Mouse (Mus musculus): ENCODE data around the gene Epb41l3.

Gene Epb41l3

DNA sequence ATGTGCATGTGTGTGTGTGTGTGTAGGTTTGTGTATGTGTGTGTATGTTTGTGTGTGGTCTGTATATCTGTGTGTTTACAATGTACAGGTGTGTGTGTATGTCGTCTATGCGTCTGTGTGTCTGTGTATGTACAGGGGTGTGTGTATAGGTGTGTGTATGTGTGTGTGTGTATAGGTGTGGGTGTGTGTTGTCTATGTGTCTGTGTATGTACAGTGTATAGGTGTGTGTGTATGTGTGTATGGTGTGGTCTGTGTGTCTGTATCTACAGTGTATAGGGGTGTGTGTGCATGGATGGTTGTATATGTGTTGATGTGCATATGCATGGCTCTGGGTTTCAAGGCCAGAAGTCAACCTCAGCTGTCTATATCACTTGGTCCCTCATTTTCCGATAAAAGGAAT is 161.7 kb downstream of the Epb41l3 start:
- no peak for DNase-seq (ENCODE audit: low spot score)

DNA sequence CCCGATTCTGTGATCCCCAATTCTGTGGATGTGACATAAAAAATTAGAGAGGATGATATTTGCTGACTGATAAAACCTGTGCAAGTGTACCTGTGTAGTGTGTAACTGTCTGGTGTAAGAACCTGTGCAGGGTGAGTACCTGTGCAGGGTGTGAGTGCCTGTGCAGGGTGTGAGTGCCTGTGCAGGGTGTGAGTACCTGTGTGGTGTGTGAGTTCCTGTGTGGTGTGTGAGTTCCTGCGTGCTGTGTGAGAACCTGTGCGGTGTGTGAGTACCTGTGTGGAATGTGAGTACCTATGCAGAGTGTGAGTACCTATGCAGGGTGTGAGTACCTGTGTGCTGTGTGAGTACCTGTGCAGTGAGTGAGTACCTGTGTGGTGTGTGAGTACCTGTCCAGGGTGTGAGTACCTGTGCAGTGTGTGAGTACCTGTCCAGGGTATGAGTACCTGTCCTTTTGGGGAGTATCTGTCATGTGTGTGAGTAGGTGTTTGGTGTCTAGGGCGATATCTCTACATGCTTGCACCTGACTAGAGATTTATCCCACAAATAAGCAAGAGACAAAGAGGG is 163.4 kb downstream of the Epb41l3 start:
- no peak for DNase-seq (ENCODE audit: low spot score)

DNA sequence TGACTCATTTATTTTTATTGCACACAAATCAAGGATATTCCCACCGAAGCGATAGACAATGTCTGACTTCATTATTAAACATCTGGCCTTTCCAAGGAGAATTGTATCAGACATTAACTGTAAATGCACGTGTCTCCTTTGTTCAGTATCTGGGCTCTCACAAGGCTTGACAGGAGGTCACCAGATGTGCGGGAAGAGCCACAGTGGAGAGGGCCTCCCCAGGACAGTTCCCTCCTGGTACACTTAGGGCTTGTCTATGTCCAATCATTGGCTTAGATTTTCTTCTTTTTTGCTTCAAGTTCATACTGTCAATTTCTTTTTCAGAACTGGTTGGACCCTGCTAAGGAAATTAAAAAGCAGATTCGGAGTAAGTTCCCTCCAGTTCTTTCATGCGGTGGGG is 163.9 kb downstream of the Epb41l3 start:
- no peak for DNase-seq (ENCODE audit: low spot score)

DNA sequence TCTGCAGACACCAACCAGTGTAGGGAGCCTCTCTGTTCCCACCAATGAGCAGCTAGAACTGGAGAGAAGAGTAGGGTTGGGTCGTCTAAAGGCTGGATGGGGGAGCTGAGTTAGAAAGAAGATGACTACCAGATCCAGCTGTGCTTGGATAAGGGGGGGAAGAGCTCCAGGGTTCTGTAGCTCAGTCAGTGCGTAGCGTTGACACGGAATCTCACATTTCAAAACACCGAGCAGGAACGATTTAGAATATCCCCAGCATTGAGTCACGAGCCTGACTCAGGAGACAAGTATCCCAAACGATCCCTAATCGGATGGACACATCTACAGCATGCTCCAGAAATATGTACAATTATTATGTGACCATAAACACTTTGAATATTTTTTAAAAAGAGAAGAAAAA is 180.4 kb downstream of the Epb41l3 start:
- DNase-seq (ENCODE audit: low spot score): no peak

DNA sequence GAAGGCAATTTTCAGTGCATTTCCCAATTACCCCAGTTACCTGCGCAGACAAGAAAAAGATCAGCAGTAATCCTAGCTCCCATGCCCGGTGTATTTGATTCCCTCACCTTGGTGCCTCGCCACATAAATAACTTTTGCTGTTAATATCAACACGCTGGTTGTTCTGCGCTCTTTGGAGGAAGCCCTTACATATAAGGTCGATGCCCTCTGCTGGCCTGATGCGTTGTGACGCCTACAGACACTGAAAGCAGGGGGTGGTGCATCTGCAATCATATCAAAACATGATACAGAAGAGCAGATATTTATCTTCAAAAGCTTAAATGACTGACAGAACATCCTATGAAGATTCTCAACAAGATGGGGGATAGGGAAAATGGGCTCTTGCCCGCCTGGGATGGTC is 181.0 kb downstream of the Epb41l3 start:
- no peak for DNase-seq (ENCODE audit: low spot score)

DNA sequence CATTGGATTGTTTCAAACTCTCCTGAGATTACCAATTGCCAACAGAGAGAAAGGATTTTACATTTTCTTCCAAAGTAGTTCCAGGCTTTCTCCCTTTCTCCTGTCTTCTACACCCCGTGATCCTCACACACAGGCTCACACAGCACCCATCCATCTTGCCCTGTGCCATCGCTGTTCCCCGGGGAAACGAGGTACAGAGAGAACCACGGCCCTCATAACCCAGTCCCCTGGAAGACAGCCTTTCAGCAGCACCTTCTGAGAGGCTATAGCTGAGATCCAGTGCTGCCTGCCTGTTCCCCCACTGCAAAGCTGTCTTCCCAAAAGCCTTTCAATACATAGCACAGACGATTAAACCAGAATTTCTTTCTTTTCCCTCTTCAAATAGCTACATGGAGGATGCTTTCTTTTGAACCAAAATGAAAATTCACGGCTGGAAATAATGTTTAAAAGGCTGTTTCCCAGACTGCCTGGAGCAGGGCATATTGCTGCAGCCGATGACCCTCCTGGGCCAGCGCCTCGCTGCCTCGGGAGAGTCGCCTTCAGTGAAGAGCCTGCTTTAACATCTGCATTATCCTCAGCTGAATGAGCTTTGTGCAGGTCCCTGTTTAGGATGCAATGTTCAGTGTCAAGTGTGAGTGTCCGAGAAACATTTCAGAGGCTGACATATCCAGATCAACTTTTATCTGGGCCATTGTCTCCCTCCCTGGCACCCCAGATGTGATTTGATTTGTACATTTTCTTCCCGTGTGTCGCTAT is 188.5 kb downstream of the Epb41l3 start:
- no peak for DNase-seq (ENCODE audit: low spot score)

DNA sequence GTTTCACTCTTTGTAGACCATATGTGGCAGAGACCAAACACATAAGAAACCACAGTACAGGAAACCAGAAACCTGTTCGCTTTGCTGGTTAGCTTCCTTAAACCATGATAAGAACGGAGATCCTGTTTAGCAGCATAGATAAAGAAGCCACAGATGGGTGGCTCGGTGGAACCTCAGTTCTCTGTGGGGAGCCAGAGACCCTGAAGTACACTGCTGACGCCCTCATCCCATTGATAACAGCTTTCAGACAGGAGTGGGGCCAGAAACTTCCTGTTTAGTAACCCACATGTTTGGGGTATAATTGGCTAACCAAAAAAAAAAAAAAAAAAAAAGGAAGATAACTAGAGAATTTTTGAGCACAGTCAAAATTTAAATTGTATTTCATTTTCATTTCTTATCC is 189.7 kb downstream of the Epb41l3 start:
- DNase-seq (ENCODE audit: low spot score): no peak

DNA sequence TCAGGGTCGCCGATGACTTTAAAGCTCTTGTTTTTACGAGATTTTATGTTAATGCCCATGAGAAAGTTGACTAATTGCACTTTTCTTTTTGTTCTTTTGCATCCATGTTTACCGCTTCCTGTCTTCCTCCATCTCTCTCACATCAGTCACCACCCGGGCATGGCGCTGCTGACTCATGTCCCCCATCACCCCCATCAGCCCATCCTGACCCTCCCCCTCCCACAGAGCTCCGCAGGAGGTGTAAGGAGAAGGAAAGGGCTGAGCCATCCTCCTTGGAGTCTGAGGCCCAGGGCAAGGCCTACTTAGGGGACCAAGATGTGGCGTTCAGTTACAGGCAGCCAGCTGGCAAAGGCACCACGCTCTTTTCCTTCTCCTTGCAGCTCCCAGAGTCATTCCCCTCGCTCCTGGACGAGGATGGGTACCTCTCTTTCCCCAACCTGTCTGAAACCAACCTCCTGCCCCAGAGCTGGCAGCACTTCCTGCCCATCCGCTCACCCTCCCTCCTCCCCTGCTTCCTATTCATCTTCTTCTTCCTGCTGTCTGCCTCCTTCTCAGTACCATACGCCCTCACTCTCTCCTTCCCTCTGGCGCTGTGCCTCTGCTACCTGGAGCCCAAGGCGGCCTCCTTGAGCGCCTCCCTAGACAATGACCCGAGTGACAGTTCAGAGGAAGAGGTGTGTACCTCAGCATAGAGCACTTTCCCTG is 190.4 kb downstream of the Epb41l3 start:
- no peak for DNase-seq (ENCODE audit: low spot score)

DNA sequence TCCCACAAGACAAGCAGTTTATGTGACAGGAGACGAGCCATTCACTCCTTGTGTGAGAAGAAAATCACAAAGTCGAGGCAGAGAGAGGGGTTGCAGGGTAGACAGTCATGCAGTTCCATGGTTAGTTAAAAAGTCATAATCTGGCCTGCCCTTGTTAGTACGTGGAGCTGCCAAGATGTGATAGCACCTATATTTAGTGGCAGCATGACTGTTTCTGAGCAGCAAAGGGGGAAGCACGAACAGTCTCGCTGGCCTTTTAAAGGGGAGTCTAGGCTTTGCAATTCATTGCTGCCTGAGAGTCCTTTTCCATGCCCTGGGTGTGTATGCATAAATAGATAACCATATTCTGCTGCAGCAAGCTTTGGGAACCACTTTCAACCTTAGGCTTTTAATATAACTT is 191.5 kb downstream of the Epb41l3 start:
- no peak for DNase-seq (ENCODE audit: low spot score)

DNA sequence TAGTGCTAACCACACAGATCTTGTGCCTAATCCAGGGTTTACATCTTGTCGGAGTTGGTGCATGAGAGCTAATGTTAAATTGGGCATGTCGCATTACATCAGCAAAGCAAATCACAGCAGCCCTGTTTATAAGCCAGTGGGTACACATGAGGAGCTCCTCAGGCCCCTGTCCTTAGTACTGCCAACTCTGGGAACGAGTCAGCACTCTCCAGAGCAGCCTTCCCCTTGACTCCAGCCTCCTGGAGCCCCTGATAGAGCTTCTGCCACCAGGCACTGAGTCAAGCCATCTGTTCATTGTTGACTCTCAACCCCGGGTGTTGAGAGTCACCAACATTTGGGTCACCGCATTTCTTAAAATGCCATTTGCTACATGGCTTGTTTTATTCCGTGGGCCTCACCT is 192.0 kb downstream of the Epb41l3 start:
- no peak for DNase-seq (ENCODE audit: low spot score)

DNA sequence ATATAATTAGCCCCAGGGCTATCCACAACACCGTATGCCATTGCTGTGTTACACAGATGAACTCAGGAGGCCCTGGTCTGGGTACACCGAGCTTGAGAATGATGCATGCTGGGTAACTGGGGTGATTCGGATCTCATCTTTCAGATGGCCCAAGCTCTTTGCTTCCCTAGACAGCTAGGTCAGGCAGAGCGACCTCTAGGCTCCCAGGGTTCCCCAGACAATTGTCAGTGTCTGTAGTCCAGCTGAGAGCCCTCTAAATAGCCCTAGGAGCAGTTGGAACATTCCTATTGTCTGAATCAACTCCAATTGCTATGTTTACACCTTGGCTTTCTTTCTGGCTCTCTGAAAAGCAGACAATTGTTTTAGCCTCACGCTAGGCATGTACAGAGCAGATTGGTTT is 201.9 kb downstream of the Epb41l3 start:
- DNase-seq (ENCODE audit: low spot score): no peak

DNA sequence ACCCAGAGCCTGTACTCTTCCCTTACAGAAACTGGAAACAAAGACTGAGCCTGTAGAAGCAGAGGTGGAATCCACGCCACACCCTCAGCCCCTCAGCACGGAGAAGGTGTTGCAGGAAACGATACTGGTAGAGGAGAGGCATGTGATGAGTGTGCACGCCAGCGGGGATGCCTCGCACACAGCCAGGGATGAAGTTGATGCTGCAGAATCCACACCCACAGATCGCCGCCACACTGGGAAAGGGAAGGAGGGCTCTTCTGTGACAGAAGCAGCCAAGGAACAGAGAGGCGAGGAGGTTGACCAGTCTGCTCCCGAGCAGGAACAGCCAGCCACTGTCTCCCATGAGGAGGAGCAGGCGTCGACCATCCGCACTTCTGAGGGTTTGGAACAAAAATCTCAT is 209.0 kb downstream of the Epb41l3 start:
- DNase-seq (ENCODE audit: low spot score): no peak

DNA sequence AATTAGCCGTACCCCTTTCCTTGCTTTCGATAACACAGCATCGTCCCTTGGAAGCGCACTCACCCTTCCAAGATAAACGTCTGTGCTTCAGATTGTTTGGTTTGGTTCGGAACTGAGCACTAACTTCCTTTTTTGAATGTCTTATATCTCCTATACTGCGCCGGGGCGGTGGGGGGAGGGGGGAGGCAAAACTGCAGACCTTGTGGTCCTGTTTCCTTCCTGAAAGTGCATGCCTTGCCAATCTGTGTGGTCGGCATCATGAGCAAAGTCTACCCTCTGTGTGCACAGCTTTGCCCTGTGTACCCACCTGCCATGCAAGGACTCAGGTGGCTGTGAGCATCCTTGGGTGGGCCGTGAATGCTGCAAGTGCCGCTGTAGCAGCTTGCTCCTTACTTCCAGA is 212.6 kb downstream of the Epb41l3 start:
- no peak for DNase-seq (ENCODE audit: low spot score)

DNA sequence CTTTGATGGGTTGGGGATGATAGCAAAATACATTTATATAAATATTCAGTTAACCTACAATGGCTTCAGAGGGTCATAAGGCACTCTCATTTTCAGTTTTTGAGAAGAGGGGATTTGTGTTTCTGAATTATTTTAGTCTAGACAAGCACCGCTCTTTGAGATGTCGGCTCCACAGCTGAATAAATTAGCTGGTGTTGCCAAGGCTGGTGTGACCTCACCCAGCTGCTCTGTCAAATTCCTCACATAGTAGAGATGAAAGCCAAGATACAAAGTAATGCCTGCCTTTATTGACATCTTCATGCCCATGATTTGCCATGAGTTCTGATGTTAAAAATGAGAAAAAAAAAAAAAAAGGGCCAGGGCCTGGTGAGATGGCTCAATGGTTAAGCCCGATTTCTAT is 214.8 kb downstream of the Epb41l3 start:
- DNase-seq (ENCODE audit: low spot score): no peak

DNA sequence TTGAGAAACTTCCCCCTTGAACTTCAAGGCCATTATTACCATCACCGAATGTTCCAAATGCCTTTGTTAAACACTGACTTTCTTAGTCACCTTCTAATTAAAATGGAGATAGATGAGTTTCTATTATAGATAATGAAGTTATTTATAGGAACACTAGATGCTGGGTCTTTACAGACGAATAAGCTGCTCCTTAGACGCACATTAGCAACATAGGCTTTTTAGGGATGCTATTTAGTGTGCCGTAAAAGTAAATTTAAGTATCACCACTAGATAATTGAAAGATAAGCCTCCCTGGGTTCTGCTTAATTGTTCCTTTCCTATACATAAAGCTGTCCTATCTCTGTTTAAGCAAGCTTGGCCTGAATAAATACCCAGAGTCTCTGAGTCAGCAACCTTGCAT is 226.1 kb downstream of the Epb41l3 start:
- DNase-seq (ENCODE audit: low spot score): no peak

DNA sequence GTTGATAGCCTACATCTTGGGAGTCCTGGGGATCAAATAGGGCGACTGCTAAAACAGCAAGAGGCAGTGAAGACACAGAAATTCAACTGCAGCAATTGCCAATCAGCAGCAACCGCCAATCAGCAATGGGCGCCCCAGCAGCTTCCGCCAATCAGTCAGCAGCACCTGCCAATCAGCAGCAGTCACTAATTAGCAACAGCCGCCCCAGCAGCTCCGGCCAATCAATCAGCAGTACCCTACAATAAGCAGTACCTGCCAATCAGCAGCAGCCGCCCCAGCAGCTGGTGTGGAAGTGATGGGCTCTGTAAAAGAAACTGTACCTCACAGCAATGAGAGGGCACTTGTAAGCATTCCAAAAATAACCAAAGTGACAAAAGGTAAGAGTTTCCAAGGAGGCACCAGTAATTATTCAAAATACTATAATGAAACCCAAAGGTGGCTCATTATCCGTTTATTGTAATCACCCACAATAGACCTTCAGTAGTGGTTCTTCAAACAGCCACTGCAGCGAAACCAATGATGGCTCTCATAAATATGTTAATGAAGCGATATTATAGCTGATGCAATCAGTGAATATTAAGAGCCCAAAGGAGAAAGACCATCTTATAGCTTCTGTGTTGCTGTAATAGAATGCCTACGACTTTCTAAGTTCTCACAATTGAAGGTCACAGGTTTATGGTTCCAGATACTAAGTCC is 228.2 kb downstream of the Epb41l3 start:
- DNase-seq (ENCODE audit: low spot score): no peak

DNA sequence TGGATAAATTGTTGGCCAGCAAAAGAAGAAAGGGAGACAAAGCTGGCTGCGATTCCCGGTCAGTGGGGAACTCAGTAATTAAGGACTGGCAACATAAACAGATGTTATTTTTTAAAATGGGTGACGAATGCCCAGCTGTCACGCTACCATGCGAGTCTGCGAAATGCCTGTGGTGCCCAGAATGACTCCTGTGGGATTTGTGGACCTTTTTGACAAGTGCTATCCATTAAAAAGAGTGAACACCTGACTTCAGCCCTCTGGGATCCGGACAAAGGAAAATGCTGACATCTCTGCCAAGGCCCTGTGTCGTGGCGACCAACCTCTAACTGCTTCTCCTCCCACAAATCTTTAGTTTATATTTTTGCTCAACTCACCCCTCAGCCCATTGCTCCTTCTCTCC is 232.2 kb downstream of the Epb41l3 start:
- no peak for DNase-seq (ENCODE audit: low spot score)

DNA sequence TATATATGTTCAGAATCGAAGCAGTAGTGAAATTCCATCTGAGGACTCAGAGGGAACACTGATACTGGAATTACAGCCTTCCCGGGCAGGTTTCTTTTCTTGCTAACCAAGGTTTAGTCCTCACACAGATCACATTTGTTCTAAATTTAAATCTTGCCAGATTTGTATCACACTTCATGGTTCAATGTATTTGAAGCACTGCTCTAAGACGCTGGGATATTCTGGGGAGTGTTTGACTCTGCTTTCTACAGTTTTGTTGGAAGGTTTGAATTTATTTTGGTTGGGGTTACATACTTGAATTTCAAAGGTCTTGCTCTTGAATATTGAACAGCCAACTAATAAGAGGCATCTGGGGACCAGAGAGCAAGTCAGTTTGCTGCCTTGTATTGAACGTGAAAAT is 234.4 kb downstream of the Epb41l3 start:
- no peak for DNase-seq (ENCODE audit: low spot score)

DNA sequence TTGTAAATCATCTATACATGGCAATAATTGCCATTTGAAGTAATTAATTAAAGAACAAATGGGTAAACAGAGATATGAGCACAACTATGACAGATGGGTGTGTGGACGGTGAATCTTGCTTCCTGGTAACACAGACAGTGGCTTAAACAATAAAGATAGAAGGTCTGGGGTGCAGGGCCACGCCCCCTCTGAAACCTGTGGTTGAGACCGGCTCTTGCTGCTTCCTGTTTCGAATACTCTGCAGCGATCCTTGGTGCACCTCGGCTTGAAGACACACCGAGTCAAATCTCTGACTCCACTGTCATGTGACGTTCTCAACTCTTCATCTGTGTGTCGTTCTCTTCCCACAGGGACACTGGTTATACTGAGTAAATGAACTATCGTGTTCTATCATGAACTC is 245.0 kb downstream of the Epb41l3 start:
- no peak for DNase-seq (ENCODE audit: low spot score)

DNA sequence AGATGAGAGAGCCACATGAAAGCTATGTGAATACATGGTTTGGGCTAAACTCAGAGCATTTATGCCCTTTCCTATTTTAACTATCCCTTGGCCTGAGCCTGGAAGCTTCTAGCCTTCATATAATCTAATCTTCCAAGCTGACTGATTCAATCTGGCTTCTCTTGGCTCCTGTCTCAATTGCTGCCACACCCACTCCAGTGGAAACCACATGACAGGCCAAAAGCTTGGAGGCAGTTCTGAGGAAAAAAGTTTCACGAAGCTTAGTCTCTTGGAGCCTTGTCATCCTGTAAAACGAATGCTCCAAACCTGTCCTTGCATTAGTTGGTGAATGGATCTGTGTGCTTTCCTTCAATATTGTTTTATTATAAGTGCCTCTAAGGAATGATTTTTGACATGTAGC is 247.2 kb downstream of the Epb41l3 start:
- DNase-seq (ENCODE audit: low spot score): no peak
